Mouse (Mus musculus) bone marrow macrophage, adult 2 months (primary cell): ENCODE data around the gene Fmo6.

Source experiments
- CTCF ChIP-seq: IDR thresholded peaks from 2 replicates; pipeline ENCODE4 v1.5.1; 2012; ENCODE audit warnings: low read depth, mild to moderate bottlenecking, low read length, moderate library complexity
- POLR2A ChIP-seq: IDR thresholded peaks from 2 replicates; pipeline ENCODE4 v1.6.1; 2012; ENCODE audit warnings: mild to moderate bottlenecking, low read depth, low read length, borderline replicate concordance

- no peak for TF ChIP-seq CTCF
- no peak for TF ChIP-seq POLR2A
Observed at GRCm38 (mm10) chr1:162937970-162938695, 818 bp upstream of the Fmo6 start.
